Mouse (Mus musculus) cerebellum, adult 2 months (tissue): ENCODE data around the gene Schip1. TPM values are rescaled to one million over a fixed set of nuclear protein-coding genes. Genes with fewer than 3 reads are reported as not detected.

Experiments
- DNase-seq, 2 experiments: peaks; one replicate each; pipeline ENCODE4 v3.0.0; 2021
- H3K27ac ChIP-seq: fragments of 200-500 bp; 2 replicates; pipeline ENCODE4 v1.5.1; 2012; ENCODE audit warnings: low read length, control low read depth, inconsistent platforms; ENCODE audit not compliant: insufficient read depth
- H3K27me3 ChIP-seq: fragments of 200-500 bp; 2 replicates; pipeline ENCODE4 v1.6.1; 2012; ENCODE audit warnings: inconsistent platforms, mild to moderate bottlenecking, low read length, moderate library complexity; ENCODE audit not compliant: control insufficient read depth, insufficient read depth
- H3K4me1 ChIP-seq: fragments of 200-500 bp; 2 replicates; pipeline ENCODE4 v1.6.1; 2011; ENCODE audit warnings: low read length; ENCODE audit not compliant: control insufficient read depth, insufficient read depth
- H3K4me3 ChIP-seq: fragments of 200-500 bp; replicated peaks from 2 replicates; pipeline ENCODE3; 2011; ENCODE audit warnings: mild to moderate bottlenecking, low read depth, low read length, control low read depth; ENCODE audit not compliant: insufficient read depth
- CTCF ChIP-seq: fragments of 200-500 bp; IDR thresholded peaks from 2 replicates; pipeline ENCODE4 v1.5.1; 2011; ENCODE audit warnings: low read depth, mild to moderate bottlenecking, control low read depth, low read length, moderate library complexity, borderline replicate concordance; ENCODE audit not compliant: insufficient read depth
- POLR2A ChIP-seq: fragments of 200-500 bp; IDR thresholded peaks from 2 replicates; pipeline ENCODE4 v1.6.1; 2011; ENCODE audit warnings: low read length, control low read depth, borderline replicate concordance; ENCODE audit not compliant: insufficient read depth
- whole genome bisulfite sequencing: fragments of 180-500 bp; shearing (Covaris S2); methylation state at CpG from one replicate; pipeline ENCODE4 v1.1.7; 2018; 5-methylcytosine and 5-hydroxymethylcytosine counted together
- polyA plus RNA-seq: library from polyadenylated mRNA; depleted of rRNA; stranded (reverse); fragments of >200 nt; gene quantifications from 2 replicates; pipeline ENCODE4 v1.2.3, GENCODE M21; 2012

The Schip1 gene
- polyA plus RNA-seq, 1 experiment = 208 TPM

- TF ChIP-seq POLR2A = no peak
- no peak for TF ChIP-seq CTCF
- 99% methylated on average over 4 of the region's 4 CpGs for WGBS
- no peak for DNase-seq
Measured at GRCm38 (mm10) chr3:68335501-68335900, 270.9 kb downstream of the Schip1 start.

DNA sequence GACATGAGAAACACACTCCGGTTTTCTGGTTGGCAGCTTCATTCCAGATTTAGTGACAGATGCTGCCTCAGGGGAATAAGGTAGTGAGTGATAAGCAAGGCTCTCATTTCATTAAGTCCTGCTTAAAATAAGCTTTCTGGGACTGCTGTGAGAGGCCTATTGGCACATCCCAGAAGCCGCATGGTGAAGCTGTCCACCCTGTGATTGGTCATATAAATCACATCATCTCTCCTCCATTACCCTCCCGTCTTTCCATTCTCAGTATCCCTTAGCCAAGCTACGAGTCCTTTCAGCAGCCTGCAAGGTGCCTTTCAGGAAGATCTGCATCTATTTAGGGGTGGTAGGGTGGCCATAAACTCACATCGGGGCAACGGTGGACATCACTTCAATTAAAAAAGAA is 286.0 kb downstream of the Schip1 start:
- DNase-seq = no peak
- H3K4me1 ChIP-seq = no peaks in the 10 kb centered on the region
- 90% methylated on average over 6 of the region's 6 CpGs for WGBS

More at GRCm38 (mm10) chr3:68335501-68335900, 270.9 kb downstream of the Schip1 start:
- Histone ChIP-seq H3K27ac (no peak overlapping the region), H3K4me1 (no peaks in the 10 kb centered on the region), H3K27me3 (no peaks in the 10 kb centered on the region), H3K4me3 (no peak overlapping the region)

DNA sequence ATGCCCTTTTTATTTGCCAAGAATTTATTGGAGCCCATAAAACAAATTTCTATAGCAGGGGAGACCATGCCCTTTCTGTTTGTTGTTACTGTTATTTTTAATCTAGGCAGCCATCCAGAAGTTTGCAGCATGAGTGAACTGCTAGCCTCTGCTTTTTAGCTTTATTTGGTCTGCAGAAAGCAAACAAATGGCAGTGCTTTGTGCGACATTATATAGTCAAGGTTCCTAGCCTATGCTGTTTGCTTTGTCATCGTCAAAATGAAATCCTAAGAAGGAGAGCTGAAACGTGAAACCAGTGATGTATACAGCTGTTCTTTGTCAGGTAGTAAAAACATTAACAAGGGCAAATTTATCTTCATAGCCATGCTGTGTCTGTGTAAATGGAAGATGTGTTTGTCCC is 286.9 kb downstream of the Schip1 start:
- no peaks in the 10 kb centered on the region for H3K4me1 ChIP-seq
- H3K27me3 ChIP-seq = no peaks in the 10 kb centered on the region
- 71% methylated on average over 3 of the region's 3 CpGs for WGBS
- no peak overlapping the region for H3K27ac ChIP-seq
- TF ChIP-seq POLR2A (no peak), CTCF (no peak)
- DNase-seq = no peak
- no peak overlapping the region for H3K4me3 ChIP-seq

More for the DNA sequence above, 286.0 kb downstream of the Schip1 start:
- H3K27me3 ChIP-seq = no peaks in the 10 kb centered on the region
- H3K4me3 ChIP-seq = no peak overlapping the region
- no peak for TF ChIP-seq CTCF
- TF ChIP-seq POLR2A = no peak
- no peak overlapping the region for H3K27ac ChIP-seq

- TF ChIP-seq CTCF (no peak), POLR2A (no peak)
Measured at GRCm38 (mm10) chr3:68352961-68353360, 288.4 kb downstream of the Schip1 start.

DNA sequence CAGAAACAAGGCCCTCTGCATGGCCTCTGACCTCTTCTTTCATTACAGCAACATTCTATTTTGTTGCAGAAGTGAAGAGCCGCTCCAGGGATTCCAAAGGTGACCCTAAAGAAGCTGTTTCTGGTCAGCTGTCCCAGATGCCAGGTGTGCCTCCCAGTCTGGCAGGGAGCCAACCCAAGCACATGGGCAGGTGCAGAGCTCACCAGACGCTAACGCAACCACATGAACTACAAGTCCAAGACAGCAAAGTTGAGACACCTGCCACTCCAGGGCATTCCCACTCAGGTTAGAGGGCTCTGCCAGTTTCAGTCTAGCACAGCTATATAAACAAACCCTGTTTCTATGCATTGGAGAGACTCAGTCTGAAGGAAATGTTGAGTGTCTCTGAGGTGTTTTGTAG is 288.9 kb downstream of the Schip1 start:
- Histone ChIP-seq H3K4me1 (no peaks in the 10 kb centered on the region), H3K4me3 (no peak overlapping the region), H3K27ac (no peak overlapping the region), H3K27me3 (no peaks in the 10 kb centered on the region)
- WGBS = 62% methylated on average over 3 of the region's 3 CpGs
- DNase-seq = no peak
- TF ChIP-seq CTCF = no peak
- no peak for TF ChIP-seq POLR2A

More at GRCm38 (mm10) chr3:68352961-68353360, 288.4 kb downstream of the Schip1 start:
- 72% methylated on average over 7 of the region's 7 CpGs for WGBS
- no peak overlapping the region for H3K4me3 ChIP-seq
- H3K27me3 ChIP-seq = no peaks in the 10 kb centered on the region
- DNase-seq = no peak
- H3K27ac ChIP-seq = no peak overlapping the region
- no peaks in the 10 kb centered on the region for H3K4me1 ChIP-seq

DNA sequence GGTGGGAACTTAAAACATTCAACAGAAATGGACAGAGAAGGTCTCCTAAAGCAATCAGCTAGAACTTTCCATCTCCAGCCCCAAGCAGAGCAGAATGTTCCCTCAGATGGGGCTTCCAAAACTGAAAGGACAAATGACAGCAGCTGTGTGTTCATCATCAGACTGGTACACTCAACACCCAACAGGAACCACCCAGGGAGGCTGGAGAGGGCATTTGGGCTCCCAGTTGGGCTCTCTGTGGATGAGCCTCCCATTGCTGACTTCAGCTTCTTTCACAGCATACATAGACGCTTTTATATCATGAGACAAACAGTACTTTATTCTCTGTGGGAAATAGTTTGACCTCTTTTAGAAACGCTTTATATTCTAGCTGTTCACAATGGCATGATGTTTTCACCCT is 291.9 kb downstream of the Schip1 start:
- DNase-seq = no peak
- Histone ChIP-seq H3K27ac (no peak overlapping the region), H3K4me3 (no peak overlapping the region), H3K4me1 (no peaks in the 10 kb centered on the region), H3K27me3 (no peaks in the 10 kb centered on the region)
- no peak for TF ChIP-seq POLR2A
- TF ChIP-seq CTCF = no peak
- WGBS = 74% methylated on average over 2 of the region's 2 CpGs

DNA sequence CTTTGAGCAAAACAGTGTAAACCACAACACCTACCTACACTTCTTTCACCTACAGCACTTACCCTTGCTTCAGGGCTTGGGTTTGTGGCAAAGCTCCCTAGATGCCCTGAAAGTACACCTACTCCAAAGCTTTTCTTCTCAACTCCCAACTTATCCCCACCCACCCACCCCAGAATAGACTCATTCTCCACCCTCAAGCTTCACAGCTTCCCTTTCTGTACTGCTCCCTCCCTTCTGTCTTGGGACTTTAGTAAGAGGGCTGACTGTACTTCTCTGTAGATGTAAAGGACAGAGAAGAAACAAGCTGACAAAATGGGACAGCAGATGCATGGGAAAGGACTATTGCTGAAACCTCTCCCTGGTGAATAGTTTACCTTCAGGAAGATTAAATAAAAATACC is 303.4 kb downstream of the Schip1 start:
- Histone ChIP-seq H3K27me3 (no peaks in the 10 kb centered on the region), H3K27ac (no peak overlapping the region), H3K4me3 (no peak overlapping the region), H3K4me1 (no peaks in the 10 kb centered on the region)
- DNase-seq = no peak
- TF ChIP-seq POLR2A = no peak
- TF ChIP-seq CTCF = no peak

DNA sequence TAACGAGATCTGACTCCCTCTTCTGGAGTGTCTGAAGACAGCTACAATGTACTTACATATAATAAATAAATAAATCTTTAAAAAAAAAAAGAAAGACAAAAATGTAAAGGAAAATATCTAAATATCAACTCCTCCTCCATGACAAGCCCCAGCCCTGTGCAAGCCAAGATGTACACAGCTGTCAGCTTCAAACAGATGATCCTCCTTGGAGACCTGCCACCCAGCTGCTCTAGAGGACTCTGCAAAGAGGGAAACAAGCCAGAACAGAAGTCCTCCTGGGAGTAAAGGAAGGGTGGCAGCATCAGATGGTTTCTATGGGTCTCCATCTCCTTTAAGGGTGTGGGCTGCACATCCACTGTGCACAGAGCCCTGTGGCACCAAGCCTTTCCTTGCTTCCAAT is 308.3 kb downstream of the Schip1 start:
- H3K27me3 ChIP-seq = no peaks in the 10 kb centered on the region
- no peak for DNase-seq
- no peak overlapping the region for H3K4me3 ChIP-seq
- no peaks in the 10 kb centered on the region for H3K4me1 ChIP-seq
- no peak overlapping the region for H3K27ac ChIP-seq
- TF ChIP-seq CTCF = no peak
- 86% methylated on average over 1 of the region's 1 CpGs for WGBS

GRCm38 (mm10) chr3:68375100-68375508 is 310.5 kb downstream of the Schip1 start:
- DNase-seq = no peak
- no peak overlapping the region for H3K27ac ChIP-seq
- 38% methylated on average over 10 of the region's 10 CpGs for WGBS
- TF ChIP-seq POLR2A = no peak
- TF ChIP-seq CTCF = no peak
- H3K4me3 ChIP-seq = no peak overlapping the region
- no peaks in the 10 kb centered on the region for H3K27me3 ChIP-seq
- no peaks in the 10 kb centered on the region for H3K4me1 ChIP-seq
